Mouse (Mus musculus) limb, embryonic 14.5 days (tissue): Measurements from ENCODE around the gene C730034F03Rik. TPM values are rescaled to one million over a fixed set of nuclear protein-coding genes. Genes with fewer than 3 reads are reported as not detected.

Experiments used
- ATAC-seq: fragments of 200-750 bp; cut with Nextera tagmentation; 2 replicates; pipeline ENCODE4 v1.8.0; 2017; ENCODE audit warnings: low read depth, moderate number of reproducible peaks, moderate TSS enrichment; ENCODE audit not compliant: low FRiP score
- DNase-seq: peaks from one replicate; pipeline ENCODE4 v3.0.0-alpha.2; 2015; ENCODE audit warnings: low spot score
- H3K27ac ChIP-seq: fragments of 300-500 bp; sonication (generic); replicated peaks from 2 replicates; pipeline ENCODE4 v1.5.1; 2014; ENCODE audit warnings: low read depth, mild to moderate bottlenecking, low read length, moderate library complexity, mixed read lengths
- H3K27me3 ChIP-seq: fragments of 300-500 bp; sonication (generic); 2 replicates; pipeline ENCODE4 v1.6.1; 2014; ENCODE audit warnings: low read length, mixed read lengths; ENCODE audit not compliant: control insufficient read depth, insufficient read depth
- H3K36me3 ChIP-seq: fragments of 300-500 bp; sonication (generic); 2 replicates; pipeline ENCODE4 v1.6.1; 2014; ENCODE audit warnings: mild to moderate bottlenecking, low read length, moderate library complexity, mixed read lengths; ENCODE audit not compliant: control insufficient read depth, insufficient read depth
- H3K4me1 ChIP-seq: fragments of 300-500 bp; sonication (generic); 2 replicates; pipeline ENCODE4 v1.6.1; 2014; ENCODE audit warnings: antibody characterized with exemption, low read length, mixed read lengths; ENCODE audit not compliant: control insufficient read depth, insufficient read depth
- H3K4me2 ChIP-seq: fragments of 300-500 bp; sonication (generic); replicated peaks from 2 replicates; pipeline ENCODE4 v1.6.1; 2014; ENCODE audit warnings: low read depth, mild to moderate bottlenecking, low read length, moderate library complexity; ENCODE audit not compliant: severe bottlenecking
- H3K4me3 ChIP-seq: fragments of 300-500 bp; sonication (generic); replicated peaks from 2 replicates; pipeline ENCODE4 v1.5.1; 2014; ENCODE audit warnings: low read length
- H3K9ac ChIP-seq: fragments of 300-500 bp; sonication (generic); 2 replicates; pipeline ENCODE4 v1.6.1; 2014; ENCODE audit warnings: mild to moderate bottlenecking, low read depth, low read length, moderate library complexity; ENCODE audit not compliant: severe bottlenecking
- H3K9me3 ChIP-seq: fragments of 300-500 bp; sonication (generic); 2 replicates; pipeline ENCODE4 v1.6.1; 2016; ENCODE audit warnings: low read length; ENCODE audit not compliant: control insufficient read depth
- POLR2A ChIP-seq: fragments of 200-500 bp; IDR thresholded peaks from 2 replicates; pipeline ENCODE4 v1.8.0; 2012; ENCODE audit warnings: inconsistent platforms, mild to moderate bottlenecking, moderate library complexity, borderline replicate concordance; ENCODE audit not compliant: insufficient read depth, insufficient read length; ENCODE audit errors: extremely low read depth
- WGBS: fragments of 180-500 bp; shearing (Covaris S2); extraction: QIAGEN DNeasy Blood & Tissue Kit; methylation state at CpG from one replicate; pipeline ENCODE4 v1.1.7; 2014; 5-methylcytosine and 5-hydroxymethylcytosine counted together
- polyA plus RNA-seq, 2 experiments: library from polyadenylated mRNA; depleted of rRNA in 1 of 2; stranded (reverse) in 1 of 2; unstranded in 1 of 2; fragments of >200 nt; fragmentation: Nextera tagmentation in 1 of 2; extraction: Ambion mirVana in 1 of 2; gene quantifications; 2 replicates each; pipeline versions ENCODE4 v1.2.1 to v1.2.3; 2012 to 2014

Gene C730034F03Rik
- polyA plus RNA-seq, 2 experiments = 1.4 to 1.8 TPM

GRCm38 (mm10) chr15:89452906-89453864 is 23.8 kb downstream of the C730034F03Rik start:
- Histone ChIP-seq H3K27ac (no peak overlapping the region), H3K9me3 (no peaks in the 10 kb centered on the region), H3K4me3 (peak overlapping the region; percentile 47), H3K36me3 (no peaks in the 10 kb centered on the region), H3K4me2 (peak overlapping the region; percentile 79), H3K27me3 (peaks cover 12% of the 10 kb centered on the region), H3K9ac (no peak overlapping the region), H3K4me1 (peaks cover 4% of the 10 kb centered on the region; the same call in 1 of the 2 replicates)
- no peak; the same call in 1 of the 2 replicates for ATAC-seq
- no peak for TF ChIP-seq POLR2A
- WGBS = 5% methylated on average over 23 of the region's 24 CpGs
- peak; percentile 82 for DNase-seq

- H3K4me2 ChIP-seq = peak within 1 kb of the TSS; percentile 79
- no peak within 1 kb of the TSS for H3K27ac ChIP-seq
- ATAC-seq = no peak; the same call in 1 of the 2 replicates
- H3K36me3 ChIP-seq = no peaks in the 10 kb centered on the region
- peak within 1 kb of the TSS; percentile 47 for H3K4me3 ChIP-seq
- no peak for TF ChIP-seq POLR2A
- H3K27me3 ChIP-seq = peaks cover 12% of the 10 kb centered on the region
- DNase-seq = no peak
- 0% methylated on average over 33 of the region's 53 CpGs for WGBS
- no peaks in the 10 kb centered on the region for H3K9me3 ChIP-seq
- H3K9ac ChIP-seq = no peak within 1 kb of the TSS
- H3K4me1 ChIP-seq = peaks cover 4% of the 10 kb centered on the region; the same call in 1 of the 2 replicates
Measured at GRCm38 (mm10) chr15:89453865-89454478, 24.6 kb downstream of the C730034F03Rik start, which contains the start of gene Mapk8ip2. Mapk8ip2 (plus strand) TSS chr15:89453913.

- no peak for TF ChIP-seq POLR2A
- WGBS = 25% methylated on average over 5 of the region's 6 CpGs
- H3K4me3 ChIP-seq = peak overlapping the region; percentile 47; the same call in 1 of the 2 replicates
Measured at GRCm38 (mm10) chr15:89454857-89455256, 25.5 kb downstream of the C730034F03Rik start.

GRCm38 (mm10) chr15:89455642-89456041 is 26.3 kb downstream of the C730034F03Rik start:
- peaks cover 4% of the 10 kb centered on the region; the same call in 1 of the 2 replicates for H3K4me1 ChIP-seq
- no peak for TF ChIP-seq POLR2A
- no peaks in the 10 kb centered on the region for H3K36me3 ChIP-seq
- ATAC-seq = no peak
- H3K27me3 ChIP-seq = peaks cover 12% of the 10 kb centered on the region
- H3K9ac ChIP-seq = no peak overlapping the region
- no peak overlapping the region for H3K4me2 ChIP-seq
- no peak overlapping the region for H3K27ac ChIP-seq
- no peak for DNase-seq
- WGBS = 73% methylated on average over 6 of the region's 6 CpGs
- H3K4me3 ChIP-seq = no peak overlapping the region
- no peaks in the 10 kb centered on the region for H3K9me3 ChIP-seq

More at GRCm38 (mm10) chr15:89454857-89455256, 25.5 kb downstream of the C730034F03Rik start:
- no peak overlapping the region for H3K4me2 ChIP-seq
- H3K4me1 ChIP-seq = peaks cover 4% of the 10 kb centered on the region; the same call in 1 of the 2 replicates
- no peak for DNase-seq
- ATAC-seq = no peak
- H3K9me3 ChIP-seq = no peaks in the 10 kb centered on the region
- H3K36me3 ChIP-seq = no peaks in the 10 kb centered on the region
- no peak overlapping the region for H3K9ac ChIP-seq
- H3K27me3 ChIP-seq = peaks cover 12% of the 10 kb centered on the region
- no peak overlapping the region for H3K27ac ChIP-seq

GRCm38 (mm10) chr15:89458942-89459341 is 29.6 kb downstream of the C730034F03Rik start:
- WGBS = 95% methylated on average over 15 of the region's 15 CpGs
- H3K27ac ChIP-seq = no peak overlapping the region
- DNase-seq (no peak), ATAC-seq (no peak)
- peaks cover 6% of the 10 kb centered on the region for H3K27me3 ChIP-seq
- no peak for TF ChIP-seq POLR2A
- no peaks in the 10 kb centered on the region for H3K36me3 ChIP-seq
- no peaks in the 10 kb centered on the region for H3K9me3 ChIP-seq
- H3K9ac ChIP-seq = no peak overlapping the region
- H3K4me3 ChIP-seq = no peak overlapping the region
- H3K4me1 ChIP-seq = peaks cover under 1% of the 10 kb centered on the region; the same call in 1 of the 2 replicates
- H3K4me2 ChIP-seq = no peak overlapping the region
